Mouse (Mus musculus) B cell, adult 2 months (primary cell): ENCODE data around the gene Carns1.

Experiments
- DNase-seq, 2 experiments: peaks; one replicate each; pipeline ENCODE4 v3.0.0; 2022

The Carns1 gene

DNA sequence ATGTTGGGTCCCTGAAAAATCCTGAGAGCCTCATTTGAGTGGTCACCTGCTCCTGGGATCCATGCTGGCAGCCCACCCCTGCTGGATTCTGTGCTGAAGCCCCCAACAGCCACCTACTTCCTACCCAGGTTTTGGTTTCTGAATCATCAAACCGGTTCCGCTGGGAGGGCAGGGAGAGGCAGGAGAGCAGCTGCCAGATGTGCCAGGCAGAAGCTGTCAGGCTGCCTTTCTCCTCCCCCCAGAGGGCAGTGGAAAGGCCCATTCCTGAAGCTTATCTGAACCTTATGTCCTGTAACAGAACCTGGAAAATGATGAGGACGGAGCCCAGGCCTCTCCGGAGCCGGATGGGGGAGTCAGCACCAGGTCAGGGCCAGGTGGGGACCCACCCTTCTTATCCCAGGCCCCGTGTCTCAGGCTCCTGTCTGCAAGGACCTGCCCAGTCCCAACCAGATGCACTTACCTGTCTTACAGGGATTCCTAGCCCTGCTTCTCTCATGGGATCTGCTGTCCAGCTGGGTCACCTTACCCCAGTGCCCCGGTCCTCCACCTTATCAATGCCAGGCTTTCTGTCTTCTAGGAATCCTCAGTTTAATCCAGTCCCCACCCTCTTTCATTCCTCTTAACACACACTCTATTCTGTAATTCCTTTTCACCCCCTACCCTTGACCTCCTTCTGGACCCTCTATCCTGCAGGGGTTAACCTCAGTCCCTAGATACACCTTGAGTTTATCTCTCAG is 48.4 kb downstream of the Carns1 start:
- no peak for DNase-seq

- DNase-seq = peak; percentile 99
These were observed 49.3 kb downstream of the Carns1 start, which contains the start of gene Aip for GRCm38 (mm10) chr19:4125741-4126696. TSS of gene Aip (minus strand) at chr19:4125858.

GRCm38 (mm10) chr19:4125268-4125667 is 50.0 kb downstream of the Carns1 start:
- peak in 1 of 2 experiments; percentile 28 for DNase-seq

GRCm38 (mm10) chr19:4124432-4124831 is 50.8 kb downstream of the Carns1 start:
- DNase-seq = no peak

DNA sequence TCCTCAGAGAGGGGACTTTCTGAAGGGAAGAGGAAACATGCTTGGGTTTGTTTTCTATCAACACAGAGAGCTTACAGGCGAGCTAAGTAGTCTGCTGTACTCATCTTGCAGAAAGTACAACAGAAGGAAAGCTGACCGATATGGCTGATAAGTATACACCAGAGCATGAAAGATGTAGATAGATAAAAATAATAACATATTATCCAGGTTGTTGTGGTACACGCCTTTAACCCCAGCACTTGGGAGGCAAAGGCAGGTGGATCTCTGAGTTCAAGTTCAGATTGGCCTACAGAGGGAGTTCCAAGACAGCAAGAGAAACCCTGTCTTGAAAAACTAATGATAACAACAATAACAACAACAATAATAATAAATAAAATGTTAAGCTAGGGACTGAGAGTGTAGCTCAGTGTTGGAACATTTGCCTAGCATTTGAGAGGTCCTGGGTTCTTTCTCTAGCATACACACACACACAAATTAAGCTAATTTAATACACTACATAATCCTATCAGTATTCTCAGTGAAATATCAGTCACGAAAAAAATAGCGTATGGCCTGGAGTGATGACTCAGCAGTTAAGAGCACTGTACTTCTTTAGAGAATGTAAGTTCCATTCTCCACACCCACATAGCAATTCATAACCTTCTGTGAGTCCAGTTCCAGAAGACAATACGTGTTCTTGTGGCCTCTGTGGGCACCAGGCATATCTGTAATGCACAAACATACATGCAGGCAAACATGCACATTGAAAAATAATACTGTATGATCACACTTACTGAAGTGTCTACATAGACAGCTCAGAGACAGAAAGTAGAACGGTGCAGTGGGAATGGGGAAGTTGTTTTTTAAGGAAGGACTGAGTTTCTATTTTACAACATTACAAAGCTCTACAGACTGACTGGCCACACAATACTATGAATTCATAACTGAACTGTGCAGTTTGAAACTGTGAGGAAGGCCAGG is 52.6 kb downstream of the Carns1 start:
- DNase-seq = peak; percentile 42 to 44

DNA sequence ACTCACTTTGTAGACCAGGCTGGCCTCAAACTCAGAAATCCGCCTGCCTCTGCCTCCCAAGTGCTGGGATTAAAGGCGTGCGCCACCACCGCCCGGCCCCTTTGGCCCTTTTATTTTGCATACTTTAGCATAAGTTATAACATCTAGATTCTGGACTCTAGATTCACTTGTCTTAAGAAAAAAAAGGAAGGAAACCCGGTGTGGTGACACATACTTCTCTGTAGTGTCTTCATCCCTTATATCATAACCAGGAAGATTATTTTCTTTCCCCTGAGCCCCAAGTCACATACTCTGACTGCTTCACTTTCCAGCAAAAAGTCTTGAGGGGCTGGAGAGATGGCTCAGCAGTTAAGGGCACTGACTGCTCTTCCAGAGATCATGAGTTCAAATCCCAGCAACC is 53.4 kb downstream of the Carns1 start:
- peak; percentile 55 to 56 for DNase-seq

GRCm38 (mm10) chr19:4121097-4121805 is 54.0 kb downstream of the Carns1 start:
- peak; percentile 95 to 98 for DNase-seq

- DNase-seq = peak; percentile 17 to 26
These were observed 54.8 kb downstream of the Carns1 start for GRCm38 (mm10) chr19:4120496-4120895.

DNA sequence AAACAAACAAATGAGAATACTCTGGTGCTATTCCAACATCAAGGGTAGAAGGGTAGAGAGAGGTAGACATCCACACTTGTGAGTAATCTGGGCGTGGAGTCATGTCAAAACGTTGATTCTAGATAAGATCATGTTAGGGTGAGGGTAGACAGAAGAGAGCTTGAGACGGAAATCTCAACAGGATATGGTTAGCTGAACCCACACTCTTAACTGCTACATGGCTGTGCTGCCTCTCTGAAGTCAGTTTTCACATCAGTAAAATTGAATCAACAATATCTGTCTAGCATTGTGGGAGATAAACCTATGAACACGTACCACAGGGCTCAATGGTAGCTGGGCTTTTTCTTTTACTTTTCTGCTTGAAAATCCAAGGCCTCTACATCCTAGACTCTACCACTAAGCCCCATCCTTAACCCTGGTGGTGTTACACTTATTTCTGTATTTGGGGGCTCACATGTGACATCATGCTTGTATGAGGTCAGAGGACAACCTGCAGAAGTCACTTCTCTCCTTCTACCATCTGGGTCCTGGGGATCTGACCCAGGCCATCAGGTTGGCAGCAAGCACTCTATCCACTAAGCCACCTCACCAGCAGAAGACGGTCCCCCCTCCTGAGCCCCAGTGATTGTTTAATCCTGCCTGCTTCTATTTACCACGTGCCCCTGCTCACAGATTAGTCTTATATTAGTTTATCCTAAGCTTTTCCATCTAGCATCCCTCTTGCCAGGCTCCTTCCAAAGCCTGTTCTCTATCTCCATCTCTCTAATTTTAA is 55.4 kb downstream of the Carns1 start:
- DNase-seq = no peak

- DNase-seq = no peak
These were observed 56.9 kb downstream of the Carns1 start for GRCm38 (mm10) chr19:4118350-4118749.

GRCm38 (mm10) chr19:4117006-4117405 is 58.3 kb downstream of the Carns1 start:
- DNase-seq = peak; percentile 29 to 33

DNA sequence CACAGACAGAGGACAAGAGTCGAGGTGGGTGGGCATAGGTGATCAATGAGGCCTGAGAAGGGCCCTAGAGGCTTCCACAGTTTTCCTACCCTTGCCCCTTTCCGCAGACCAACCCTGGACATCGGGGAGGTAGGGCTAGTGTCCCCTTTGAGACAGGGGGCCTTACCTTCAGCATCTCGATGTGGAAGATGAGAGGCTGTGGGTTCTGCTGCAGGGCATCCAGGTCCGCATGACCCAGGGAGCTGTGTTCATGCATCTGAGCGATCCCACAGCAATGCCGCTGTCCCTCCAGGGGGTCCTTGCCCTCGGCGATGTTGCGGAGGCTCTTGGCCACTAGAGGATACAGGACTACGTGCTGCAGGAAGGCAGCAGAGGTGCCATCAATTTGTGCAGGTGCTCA is 59.5 kb downstream of the Carns1 start:
- DNase-seq = no peak

- no peak for DNase-seq
These were observed 60.1 kb downstream of the Carns1 start for GRCm38 (mm10) chr19:4115144-4115543.

DNA sequence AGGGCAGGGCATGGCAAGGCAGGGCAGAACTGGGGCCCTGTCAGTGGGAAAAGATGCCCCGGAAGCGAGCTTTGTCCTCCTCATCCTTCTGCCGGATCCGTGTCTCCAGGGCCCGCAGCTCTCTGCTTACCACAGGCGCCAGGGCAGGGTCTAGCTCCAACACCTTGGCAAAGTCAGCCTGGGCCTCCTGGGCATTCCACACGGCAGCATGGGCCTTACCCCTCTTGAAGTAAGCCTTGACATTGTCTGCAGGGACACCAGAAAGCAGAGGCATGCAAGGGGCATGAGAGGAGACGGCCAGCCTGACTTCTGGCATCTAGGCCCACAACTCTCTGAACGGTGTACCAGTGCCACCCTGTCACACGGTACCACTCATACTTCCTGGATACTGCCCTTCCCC is 60.7 kb downstream of the Carns1 start:
- DNase-seq = no peak
